Mouse (Mus musculus): ENCODE results near the gene Plcd1. TPM values are rescaled to one million over a fixed set of nuclear protein-coding genes. Genes with fewer than 3 reads are reported as not detected.
A peak's percentile ranks its signal among the peaks of the same experiment; 100 is the strongest.

Gene Plcd1
- total and polyA plus RNA-seq, 2 experiments: 0.37 to 0.93 TPM

DNA sequence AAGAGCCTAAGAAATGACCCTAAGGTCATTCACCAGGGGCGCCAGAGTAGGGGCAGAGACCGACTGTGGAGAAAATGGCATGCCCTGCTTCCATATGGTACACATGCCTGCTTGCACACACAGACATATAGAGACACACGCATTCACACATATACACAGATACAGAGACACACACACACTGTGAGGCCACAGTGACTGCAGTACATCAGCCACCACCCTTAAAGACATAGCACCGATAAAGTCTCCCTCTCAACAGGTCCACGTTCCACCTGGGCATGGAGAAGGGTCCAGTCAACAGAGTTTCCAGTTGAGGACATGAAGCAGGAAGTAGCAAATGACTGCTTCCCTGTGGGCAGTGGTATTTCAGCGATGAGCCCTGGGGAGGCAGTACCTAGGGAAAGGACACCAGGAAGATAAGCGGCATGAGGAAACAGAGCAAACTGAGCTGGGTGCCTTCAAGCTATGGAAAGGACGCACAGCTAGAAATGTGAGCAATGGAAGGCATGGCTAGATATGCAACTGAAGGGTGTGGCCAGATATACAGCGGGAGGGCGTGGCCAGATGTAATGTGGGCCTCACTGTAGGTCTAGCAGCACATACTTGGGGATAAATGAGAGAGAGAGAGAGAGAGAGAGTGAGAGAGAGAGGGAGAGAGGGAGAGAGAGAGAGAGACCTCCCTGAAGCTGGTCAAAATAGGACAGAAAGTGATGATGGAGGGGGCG lies 45.0 kb downstream of the Plcd1 start:
- no peak for TF ChIP-seq CTCF (IDR thresholded peaks at IDR 0.05; ENCODE audit: low read depth, low read length)
- TF ChIP-seq POLR2A (IDR thresholded peaks at IDR 0.05; ENCODE audit: extremely low read depth, insufficient read depth, low read length): no peak
- Histone ChIP-seq H3K27ac (replicated peaks; ENCODE audit: insufficient read depth, low read depth, low read length) (no peak overlapping the region), H3K36me3 (ENCODE audit: control insufficient read depth, insufficient read depth, low read length) (no peaks in the 10 kb centered on the region), H3K79me2 (ENCODE audit: control insufficient read depth, insufficient read depth, low read length) (no peaks in the 10 kb centered on the region), H3K9ac (ENCODE audit: low read depth, low read length) (no peak overlapping the region), H3K4me1 (ENCODE audit: control insufficient read depth, insufficient read depth, low read length) (peaks cover 4% of the 10 kb centered on the region; the same call in 1 of the 2 replicates), H3K4me3 (ENCODE audit: insufficient read depth, low read depth, low read length) (no peak overlapping the region), H3K27me3 (ENCODE audit: control insufficient read depth, insufficient read depth, low read length) (no peaks in the 10 kb centered on the region)
- DNase-seq (ENCODE audit: extremely low read depth, low read depth, low spot score): no peak
- WGBS: 83% methylated on average over 11 of the region's 11 CpGs

DNA sequence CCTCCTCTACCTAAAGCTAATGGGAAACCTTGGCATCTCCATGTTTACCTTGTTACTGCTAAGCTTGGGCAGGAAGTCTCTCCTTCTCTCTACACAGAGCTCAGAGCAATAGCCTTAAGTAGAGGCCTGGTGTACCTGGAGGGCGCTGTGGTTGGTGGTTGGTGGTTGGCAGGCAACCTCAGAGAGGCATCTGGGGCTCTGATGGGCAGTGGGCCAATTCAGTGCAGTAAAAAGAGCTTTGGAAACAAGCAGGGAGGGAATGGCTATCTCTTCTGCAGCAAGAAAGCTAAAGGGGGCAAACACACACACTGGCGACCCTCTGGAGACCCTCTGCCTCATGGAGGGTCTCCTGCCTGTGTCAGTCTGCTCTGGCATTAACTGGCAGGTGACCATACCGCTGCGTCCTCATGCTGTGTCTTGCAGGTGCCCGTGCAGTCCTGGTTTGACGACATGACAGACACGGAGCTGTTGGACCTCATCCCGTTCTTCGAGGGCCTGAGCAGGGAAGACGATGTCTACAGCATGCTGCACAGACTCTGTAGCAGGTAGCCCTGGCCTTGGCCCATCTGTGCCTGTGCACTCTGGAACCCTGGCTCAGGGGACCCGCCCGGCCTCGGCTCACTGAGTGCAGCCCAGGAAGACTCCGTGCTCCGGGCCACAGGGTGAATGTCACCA lies 53.1 kb downstream of the Plcd1 start:
- Histone ChIP-seq H3K4me1 (ENCODE audit: control insufficient read depth, insufficient read depth, low read length) (no peaks in the 10 kb centered on the region), H3K79me2 (ENCODE audit: control insufficient read depth, insufficient read depth, low read length) (no peaks in the 10 kb centered on the region), H3K9ac (ENCODE audit: low read depth, low read length) (no peak overlapping the region), H3K4me3 (ENCODE audit: insufficient read depth, low read depth, low read length) (no peak overlapping the region), H3K27me3 (ENCODE audit: control insufficient read depth, insufficient read depth, low read length) (no peaks in the 10 kb centered on the region), H3K36me3 (ENCODE audit: control insufficient read depth, insufficient read depth, low read length) (no peaks in the 10 kb centered on the region), H3K27ac (replicated peaks; ENCODE audit: insufficient read depth, low read depth, low read length) (no peak overlapping the region)
- TF ChIP-seq CTCF (IDR thresholded peaks at IDR 0.05; ENCODE audit: low read depth, low read length) (no peak), POLR2A (IDR thresholded peaks at IDR 0.05; ENCODE audit: extremely low read depth, insufficient read depth, low read length) (no peak)
- 93% methylated on average over 15 of the region's 15 CpGs for WGBS
- DNase-seq (ENCODE audit: extremely low read depth, low read depth, low spot score): no peak

DNA sequence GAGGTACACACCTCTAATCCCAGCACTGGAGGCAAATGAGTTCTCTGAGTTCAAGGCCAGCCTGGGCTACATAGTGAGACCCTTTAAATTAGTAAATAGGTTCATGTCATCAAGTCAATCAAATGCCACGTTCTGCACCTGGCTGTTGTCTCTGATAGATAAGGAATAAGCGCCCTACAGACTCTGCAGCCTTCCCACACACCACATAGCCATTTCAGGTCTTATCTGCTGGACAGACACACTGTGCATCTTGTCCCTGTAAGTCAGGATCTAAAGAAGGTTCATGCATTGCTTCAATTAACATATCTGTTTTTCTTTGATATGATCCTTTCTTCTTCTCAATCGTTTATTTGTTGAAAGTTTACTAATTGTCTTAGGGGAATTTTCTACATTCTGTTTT lies 54.7 kb downstream of the Plcd1 start:
- Histone ChIP-seq H3K36me3 (ENCODE audit: control insufficient read depth, insufficient read depth, low read length) (no peaks in the 10 kb centered on the region), H3K4me1 (ENCODE audit: control insufficient read depth, insufficient read depth, low read length) (no peaks in the 10 kb centered on the region), H3K9ac (ENCODE audit: low read depth, low read length) (no peak overlapping the region), H3K27ac (replicated peaks; ENCODE audit: insufficient read depth, low read depth, low read length) (no peak overlapping the region), H3K79me2 (ENCODE audit: control insufficient read depth, insufficient read depth, low read length) (no peaks in the 10 kb centered on the region), H3K4me3 (ENCODE audit: insufficient read depth, low read depth, low read length) (no peak overlapping the region), H3K27me3 (ENCODE audit: control insufficient read depth, insufficient read depth, low read length) (no peaks in the 10 kb centered on the region)
- WGBS: 85% methylated on average over 3 of the region's 3 CpGs
- DNase-seq (ENCODE audit: extremely low read depth, low read depth, low spot score): no peak
- TF ChIP-seq CTCF (IDR thresholded peaks at IDR 0.05; ENCODE audit: low read depth, low read length) (no peak), POLR2A (IDR thresholded peaks at IDR 0.05; ENCODE audit: extremely low read depth, insufficient read depth, low read length) (no peak)

DNA sequence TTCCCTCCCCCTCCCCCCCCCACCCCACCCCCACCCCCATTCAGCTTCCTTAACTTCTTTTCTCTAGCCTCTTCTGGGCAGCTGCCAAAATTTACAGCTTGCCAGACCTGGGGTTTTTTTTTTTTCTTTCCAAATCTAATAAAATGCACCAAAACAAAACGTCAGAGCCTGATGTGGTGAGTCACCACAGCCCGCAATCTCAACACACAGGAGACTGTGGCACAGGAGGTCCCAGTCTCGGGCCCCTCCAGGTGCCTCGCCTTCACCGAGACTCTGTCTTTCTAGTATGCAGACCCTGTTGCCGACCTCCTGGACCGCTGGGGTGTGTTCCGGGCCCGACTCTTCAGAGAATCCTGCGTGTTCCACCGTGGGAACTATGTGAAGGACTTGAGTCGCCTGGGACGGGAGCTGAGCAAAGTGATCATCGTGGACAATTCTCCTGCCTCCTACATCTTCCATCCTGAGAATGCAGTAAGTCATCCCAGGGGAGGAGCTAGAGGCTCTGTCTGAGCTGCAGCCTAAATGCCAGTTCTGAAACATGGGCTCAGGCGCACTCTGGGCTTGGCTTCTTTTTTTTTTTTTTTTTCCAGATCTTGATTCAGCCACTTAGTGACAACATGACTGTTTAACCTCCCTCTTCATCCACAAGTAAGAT lies 56.1 kb downstream of the Plcd1 start:
- Histone ChIP-seq H3K9ac (ENCODE audit: low read depth, low read length) (no peak overlapping the region), H3K79me2 (ENCODE audit: control insufficient read depth, insufficient read depth, low read length) (no peaks in the 10 kb centered on the region), H3K36me3 (ENCODE audit: control insufficient read depth, insufficient read depth, low read length) (no peaks in the 10 kb centered on the region), H3K27ac (replicated peaks; ENCODE audit: insufficient read depth, low read depth, low read length) (no peak overlapping the region), H3K4me1 (ENCODE audit: control insufficient read depth, insufficient read depth, low read length) (no peaks in the 10 kb centered on the region), H3K4me3 (ENCODE audit: insufficient read depth, low read depth, low read length) (no peak overlapping the region), H3K27me3 (ENCODE audit: control insufficient read depth, insufficient read depth, low read length) (no peaks in the 10 kb centered on the region)
- DNase-seq (ENCODE audit: extremely low read depth, low read depth, low spot score): no peak
- 82% methylated on average over 15 of the region's 15 CpGs for WGBS
- no peak for TF ChIP-seq CTCF (IDR thresholded peaks at IDR 0.05; ENCODE audit: low read depth, low read length)

DNA sequence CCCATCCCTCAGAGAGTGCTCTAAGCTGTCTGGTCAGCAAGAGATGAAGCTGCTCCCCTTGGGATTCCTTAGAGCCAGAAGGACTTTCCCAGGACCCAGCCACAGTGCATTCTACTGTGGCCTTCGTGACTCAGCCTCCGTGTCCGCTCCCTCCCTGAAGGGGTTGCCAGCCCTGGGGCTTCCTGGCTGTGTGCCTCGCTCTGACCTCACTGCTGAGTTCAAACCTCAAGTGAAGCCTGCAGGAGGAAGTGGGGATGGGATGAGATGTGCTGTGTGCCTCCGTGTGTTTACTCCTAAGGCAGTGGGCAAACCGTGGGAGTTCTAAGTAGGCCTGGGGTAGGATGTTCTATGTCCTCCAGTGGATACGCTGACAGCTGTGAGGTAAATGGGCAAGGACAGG lies 57.5 kb downstream of the Plcd1 start:
- Histone ChIP-seq H3K4me3 (ENCODE audit: insufficient read depth, low read depth, low read length) (no peak overlapping the region), H3K9ac (ENCODE audit: low read depth, low read length) (no peak overlapping the region), H3K79me2 (ENCODE audit: control insufficient read depth, insufficient read depth, low read length) (no peaks in the 10 kb centered on the region), H3K4me1 (ENCODE audit: control insufficient read depth, insufficient read depth, low read length) (no peaks in the 10 kb centered on the region), H3K27me3 (ENCODE audit: control insufficient read depth, insufficient read depth, low read length) (no peaks in the 10 kb centered on the region), H3K27ac (replicated peaks; ENCODE audit: insufficient read depth, low read depth, low read length) (no peak overlapping the region), H3K36me3 (ENCODE audit: control insufficient read depth, insufficient read depth, low read length) (no peaks in the 10 kb centered on the region)
- peak; percentile 5 for DNase-seq (ENCODE audit: extremely low read depth, low read depth, low spot score)
- TF ChIP-seq CTCF (IDR thresholded peaks at IDR 0.05; ENCODE audit: low read depth, low read length): no peak
- TF ChIP-seq POLR2A (IDR thresholded peaks at IDR 0.05; ENCODE audit: extremely low read depth, insufficient read depth, low read length): no peak
- 63% methylated on average over 7 of the region's 7 CpGs for WGBS

Measured in liver, adult 2 months (tissue).